Mouse (Mus musculus) testis, adult 2 months (tissue): ENCODE results near the gene Rpp25l.

Experiments
- CTCF ChIP-seq: fragments of 200-500 bp; IDR thresholded peaks from 2 replicates; pipeline ENCODE4 v1.5.1; 2012; ENCODE audit warnings: low read depth, mild to moderate bottlenecking, inconsistent platforms, low read length, moderate library complexity; ENCODE audit not compliant: control insufficient read depth, insufficient read depth, insufficient replicate concordance
- POLR2A ChIP-seq: fragments of 200-500 bp; IDR thresholded peaks from 2 replicates; pipeline ENCODE4 v1.6.1; 2012; ENCODE audit warnings: low read depth, mild to moderate bottlenecking, inconsistent platforms, low read length, moderate library complexity; ENCODE audit not compliant: control insufficient read depth

GRCm38 (mm10) chr4:41760288-41760721, 47.0 kb upstream of the Rpp25l start:
- peak; percentile 55; the same call in 1 of the 2 replicates for TF ChIP-seq POLR2A
- TF ChIP-seq CTCF: no peak
